In genomic region chr10:88056950-88057649, GRCm38 (mm10) we compare ENCODE assay signal across 10 mouse cellular contexts. TPM values are rescaled to one million over a fixed set of nuclear protein-coding genes. Genes with fewer than 3 reads are reported as not detected.
A peak's percentile ranks its signal among the peaks of the same experiment; 100 is the strongest.
DNase-seq lines count a peak whose midpoint lies in the region; ATAC-seq and TF ChIP-seq lines count a peak whose summit lies in the region.
"Had no signal": no experiment of that assay in that cellular context is flagged by ENCODE, and none has a peak within 500 bp of the region (broad histone marks: within the 10 kb centered on the region; RNA-seq: fewer than 3 reads in every experiment).

No protein-coding gene starts in this region.

- H3K27me3 ChIP-seq in heart, postnatal 0 days (ENCODE audit: control insufficient read depth, insufficient read depth, low read length): no peaks in the 10 kb centered on the region
- H3K27me3 ChIP-seq: liver, embryonic 13.5 days had no signal

- no peak for ATAC-seq in heart, postnatal 0 days (ENCODE audit: insufficient read depth, low read depth)
- no peak for ATAC-seq in inflammation-experienced regulatory T-cells, adult 6 months

- no peak overlapping the region for H3K4me3 ChIP-seq in heart, postnatal 0 days (ENCODE audit: low read depth, low read length)
- H3K4me3 ChIP-seq: liver, embryonic 13.5 days had no signal

- 0 out of 2 replicates have a peak, but pooled peaks have one; percentile 5 for TF ChIP-seq CTCF in heart, postnatal 0 days (IDR thresholded peaks at IDR 0.05; ENCODE audit: low read depth)

- no peaks in the 10 kb centered on the region for H3K9me3 ChIP-seq in heart, postnatal 0 days (replicated peaks; ENCODE audit: control insufficient read depth, low read length)
- H3K9me3 ChIP-seq: liver, embryonic 13.5 days had no signal

- no peak for TF ChIP-seq EP300 in heart, postnatal 0 days (IDR thresholded peaks at IDR 0.05; ENCODE audit: low read depth)

- intact Hi-C loops in heart, postnatal 25 days (cut with DNase I): no loop called here

- H3K27ac ChIP-seq in heart, postnatal 0 days (ENCODE audit: low read depth): no peak overlapping the region
- H3K27ac ChIP-seq: liver, embryonic 13.5 days had no signal

- H3K9ac ChIP-seq in heart, postnatal 0 days (replicated peaks; ENCODE audit: low read depth, low read length): no peak overlapping the region
- H3K9ac ChIP-seq: liver, embryonic 13.5 days had no signal

- no peaks in the 10 kb centered on the region for H3K36me3 ChIP-seq in heart, postnatal 0 days (replicated peaks; ENCODE audit: control insufficient read depth, insufficient read depth, low read length)
- H3K36me3 ChIP-seq: liver, embryonic 13.5 days had no signal

- no peak for DNase-seq in heart, postnatal 0 days (ENCODE audit: low spot score)
- no peak for DNase-seq in heart, postnatal 25 days (ENCODE audit: low spot score)
- peak; percentile 73 for DNase-seq in fibroblast of lung, adult 2 months (ENCODE audit: low read depth)
- peak; percentile 9 to 27 for DNase-seq in layer of hippocampus, postnatal 25 days (ENCODE audit: extremely low spot score in 1 of 2, low spot score in 1 of 2)
- peak; percentile 47 to 55 for DNase-seq in right cerebral cortex, postnatal 10 days (ENCODE audit: low spot score in 2 of 2)
- DNase-seq in retina, postnatal 1 day: no peak
- no peak for DNase-seq in spleen, postnatal 36 days (ENCODE audit: low spot score in 2 of 2)
- DNase-seq: liver, embryonic 13.5 days had no signal

- 63% methylated on average over 14 of the region's 14 CpGs for WGBS in heart, postnatal 0 days

- H3K4me2 ChIP-seq in heart, postnatal 0 days (ENCODE audit: low read depth, low read length): no peak overlapping the region
- H3K4me2 ChIP-seq: liver, embryonic 13.5 days had no signal

- no peaks in the 10 kb centered on the region for H3K4me1 ChIP-seq in heart, postnatal 0 days (ENCODE audit: control insufficient read depth, insufficient read depth)
- H3K4me1 ChIP-seq: liver, embryonic 13.5 days had no signal

RNA-seq across cellular contexts. Expression of gene Pmch, which starts 33.8 kb away (rescaled TPM):
- total RNA-seq in heart, postnatal 0 days (2014; rRNA removed; ENCODE audit: low replicate concordance): not detected in 2 replicates
- polyA plus RNA-seq in heart, postnatal 0 days (2015; fragmentation: Nextera tagmentation; extraction: Ambion mirVana): 0.18 TPM in 1 of 2 replicates, not detected in the other
- not detected for total RNA-seq in heart, postnatal 25 days (2021)
- not detected for total RNA-seq in layer of hippocampus, postnatal 25 days (2021)
- under 1 TPM in 1 of 3 experiments, not detected in 2; 0.55 TPM for polyA plus RNA-seq in inflammation-experienced regulatory T-cells, adult 6 months (2017; shearing (Covaris generic))
- polyA plus RNA-seq: spleen, adult 2 months had no signal

Comparison
In these comparisons a context has a peak if more than half of its experiments do, and no peak if none do; other contexts are left out.
1. DNase-seq: peak in fibroblast of lung, adult 2 months (single experiment), layer of hippocampus, postnatal 25 days (2 of 2) and right cerebral cortex, postnatal 10 days (2 of 2); none in heart, postnatal 0 days (single experiment), heart, postnatal 25 days (single experiment), retina, postnatal 1 day (single experiment) and spleen, postnatal 36 days (0 of 2).